Mouse (Mus musculus) gonadal fat pad, adult 2 months (tissue): ENCODE measurements around the gene Ccdc87. TPM values are rescaled to one million over a fixed set of nuclear protein-coding genes. Genes with fewer than 3 reads are reported as not detected.

Source experiments
- polyA plus RNA-seq: library from polyadenylated mRNA; depleted of rRNA; stranded (reverse); fragments of >200 nt; gene quantifications from 2 replicates; pipeline ENCODE4 v1.2.3, GENCODE M21; 2012; rRNA removed

The Ccdc87 gene
- polyA plus RNA-seq, 1 experiment, result 0.22 TPM

Other genes with a start within 250 kb of the Ccdc87 start
- gene Lrfn4, start 223.7 kb upstream of the Ccdc87 start, polyA plus RNA-seq, result 10.1 and 11.0 TPM in 2 replicates
- 86.0 and 90.7 TPM in 2 replicates for gene Rce1, start 213.7 kb upstream of the Ccdc87 start, polyA plus RNA-seq
- gene Gm960, start 140.7 kb upstream of the Ccdc87 start, polyA plus RNA-seq, result 1.0 and 3.3 TPM in 2 replicates
- gene Sptbn2, start 128.2 kb upstream of the Ccdc87 start, polyA plus RNA-seq, result 3.2 and 5.0 TPM in 2 replicates
- gene Rbm4b, start 82.9 kb upstream of the Ccdc87 start, polyA plus RNA-seq, result 7.6 and 8.0 TPM in 2 replicates
- gene Rbm4, start 45.5 kb upstream of the Ccdc87 start, polyA plus RNA-seq, result 37.5 and 38.3 TPM in 2 replicates
- gene Gm21992, start 27.8 kb upstream of the Ccdc87 start, polyA plus RNA-seq, result 15.7 and 22.5 TPM in 2 replicates
- 33.6 and 35.1 TPM in 2 replicates for gene Rbm14, start 27.7 kb upstream of the Ccdc87 start, polyA plus RNA-seq
- gene Ccs, start within 50 bp of the Ccdc87 start, polyA plus RNA-seq, result 50.6 and 67.6 TPM in 2 replicates
- gene Ctsf, start 15.8 kb downstream of the Ccdc87 start, polyA plus RNA-seq, result 96.1 and 114 TPM in 2 replicates
- gene Actn3, start 38.5 kb downstream of the Ccdc87 start, polyA plus RNA-seq, result 3.0 and 4.9 TPM in 2 replicates
- gene Zdhhc24, start 39.3 kb downstream of the Ccdc87 start, polyA plus RNA-seq, result 31.4 and 38.7 TPM in 2 replicates
- gene Bbs1, start 67.3 kb downstream of the Ccdc87 start, polyA plus RNA-seq, result 4.2 and 6.4 TPM in 2 replicates
- gene Dpp3, start 88.9 kb downstream of the Ccdc87 start, polyA plus RNA-seq, result 87.4 and 96.6 TPM in 2 replicates
- 5.1 and 6.7 TPM in 2 replicates for gene Peli3, start 103.8 kb downstream of the Ccdc87 start, polyA plus RNA-seq
- 37.4 and 39.9 TPM in 2 replicates for gene Mrpl11, start 122.8 kb downstream of the Ccdc87 start, polyA plus RNA-seq
- 1.0 and 1.2 TPM in 2 replicates for gene Npas4, start 150.9 kb downstream of the Ccdc87 start, polyA plus RNA-seq
- 4.3 and 5.1 TPM in 2 replicates for gene Slc29a2, start 184.5 kb downstream of the Ccdc87 start, polyA plus RNA-seq
- gene B4gat1, start 199.5 kb downstream of the Ccdc87 start, polyA plus RNA-seq, result 28.6 and 30.4 TPM in 2 replicates
- 0.34 and 0.65 TPM in 2 replicates for gene AC124502.3, start 199.5 kb downstream of the Ccdc87 start, polyA plus RNA-seq
- gene Brms1, start 202.0 kb downstream of the Ccdc87 start, polyA plus RNA-seq, result 33.0 TPM in 2 replicates
- 5.3 and 7.8 TPM in 2 replicates for gene Rin1, start 211.1 kb downstream of the Ccdc87 start, polyA plus RNA-seq
- gene Cd248, start 228.7 kb downstream of the Ccdc87 start, polyA plus RNA-seq, result 27.7 and 39.6 TPM in 2 replicates
- 2.9 and 3.4 TPM in 2 replicates for gene Tmem151a, start 246.2 kb downstream of the Ccdc87 start, polyA plus RNA-seq
- 174 and 196 TPM in 2 replicates for gene Yif1a, start 249.2 kb downstream of the Ccdc87 start, polyA plus RNA-seq